34 mouse cellular contexts compared by ENCODE assay signal in the genomic region with DNA sequence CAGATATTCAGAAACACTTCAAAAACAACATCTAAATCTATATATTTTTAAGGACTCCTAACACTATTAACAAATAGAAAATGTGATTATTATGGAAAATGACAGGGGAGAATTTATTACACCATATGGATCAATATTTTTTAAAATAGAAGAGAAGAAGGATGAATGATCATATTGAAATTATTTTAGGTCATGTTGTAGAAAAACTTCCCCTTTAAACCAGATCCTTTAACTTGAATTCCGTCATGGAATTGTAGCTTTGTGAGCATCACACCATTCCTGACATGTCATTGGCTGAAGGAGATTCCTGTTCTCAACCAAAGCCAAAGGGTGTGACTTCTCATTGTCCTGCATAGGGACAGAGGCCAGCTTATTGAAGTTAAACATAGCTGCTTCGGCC. TPM values are rescaled to one million over a fixed set of nuclear protein-coding genes. Genes with fewer than 3 reads are reported as not detected.
"Had no signal": no experiment of that assay in that cellular context is flagged by ENCODE, and none has a peak within 500 bp of the region (broad histone marks: within the 10 kb centered on the region; RNA-seq: fewer than 3 reads in every experiment).

A gene (plus strand): TSS at position 301 of the 400 bp plus-strand sequence.

- H3K4me3 ChIP-seq: embryonic facial prominence, embryonic 10.5 days; embryonic facial prominence, embryonic 12.5 days; embryonic facial prominence, embryonic 13.5 days; embryonic facial prominence, embryonic 15.5 days; erythroblast, embryonic 14.5 days; forebrain, embryonic 10.5 days; forebrain, embryonic 12.5 days; forebrain, embryonic 13.5 days; forebrain, embryonic 15.5 days; gastrocnemius, adult 2 months; heart, adult 2 months had no signal

- H3K36me3 ChIP-seq: embryonic facial prominence, embryonic 10.5 days; embryonic facial prominence, embryonic 12.5 days; embryonic facial prominence, embryonic 13.5 days; embryonic facial prominence, embryonic 15.5 days; forebrain, embryonic 10.5 days; forebrain, embryonic 12.5 days; forebrain, embryonic 15.5 days had no signal

- H3K27me3 ChIP-seq: embryonic facial prominence, embryonic 12.5 days; embryonic facial prominence, embryonic 13.5 days; embryonic facial prominence, embryonic 15.5 days; forebrain, embryonic 12.5 days; forebrain, embryonic 13.5 days; forebrain, embryonic 15.5 days had no signal

- DNase-seq: cerebellum, adult 8-10 months; cerebellum, adult 9-10 months; cerebellum, adult 9-11 months; cerebellum, postnatal 10 days; cerebellum, postnatal 14 days; cerebellum, postnatal 25 days; cerebellum, postnatal 36 days; embryo, embryonic 11 days; forebrain, postnatal 0 days; gastrocnemius, adult 2 months; gastrocnemius, postnatal 10 days; gastrocnemius, postnatal 14 days; gastrocnemius, postnatal 25 days; gastrocnemius, postnatal 36 days; heart, adult 11 months; heart, adult 18-20 months; heart, adult 2 months had no signal

- H3K27ac ChIP-seq: embryonic facial prominence, embryonic 10.5 days; embryonic facial prominence, embryonic 12.5 days; embryonic facial prominence, embryonic 13.5 days; embryonic facial prominence, embryonic 15.5 days; forebrain, embryonic 10.5 days; forebrain, embryonic 12.5 days; forebrain, embryonic 13.5 days; forebrain, embryonic 15.5 days; gastrocnemius, adult 2 months; heart, adult 2 months had no signal

- H3K4me1 ChIP-seq: embryonic facial prominence, embryonic 10.5 days; embryonic facial prominence, embryonic 12.5 days; embryonic facial prominence, embryonic 13.5 days; embryonic facial prominence, embryonic 15.5 days; forebrain, embryonic 10.5 days; forebrain, embryonic 12.5 days; forebrain, embryonic 13.5 days; forebrain, embryonic 15.5 days had no signal

RNA-seq across cellular contexts. Expression of the gene that starts here (rescaled TPM):
- polyA plus RNA-seq: cortical plate, adult 2 months; embryonic facial prominence, embryonic 10.5 days; embryonic facial prominence, embryonic 11.5 days; embryonic facial prominence, embryonic 12.5 days; embryonic facial prominence, embryonic 13.5 days; embryonic facial prominence, embryonic 14.5 days; embryonic facial prominence, embryonic 15.5 days; erythroblast, embryonic 14.5 days; forebrain, embryonic 10.5 days; forebrain, embryonic 11.5 days; forebrain, embryonic 12.5 days; forebrain, embryonic 13.5 days; forebrain, embryonic 14.5 days; forebrain, embryonic 15.5 days; forebrain, embryonic 16.5 days; forebrain, postnatal 0 days; frontal cortex, adult 2 months; gonadal fat pad, adult 2 months; heart, adult 2 months had no signal
